Mouse (Mus musculus) hindbrain, embryonic 12.5 days (tissue): ENCODE results near the gene 4930595M18Rik. TPM values are rescaled to one million over a fixed set of nuclear protein-coding genes. Genes with fewer than 3 reads are reported as not detected.

Experiments
- ATAC-seq: fragments of 200-750 bp; cut with Nextera tagmentation; 2 replicates; pipeline ENCODE4 v1.8.0; 2017; ENCODE audit warnings: moderate TSS enrichment; ENCODE audit not compliant: low FRiP score
- H3K27ac ChIP-seq: fragments of 300-500 bp; sonication (generic); 2 replicates; pipeline ENCODE4 v1.5.1; 2016; ENCODE audit warnings: mild to moderate bottlenecking
- H3K27me3 ChIP-seq: fragments of 300-500 bp; sonication (generic); 2 replicates; pipeline ENCODE4 v1.6.1; 2016; ENCODE audit warnings: mild to moderate bottlenecking
- H3K36me3 ChIP-seq: fragments of 300-500 bp; sonication (generic); 2 replicates; pipeline ENCODE4 v1.6.1; 2016; ENCODE audit warnings: mild to moderate bottlenecking
- H3K4me1 ChIP-seq: fragments of 300-500 bp; sonication (generic); 2 replicates; pipeline ENCODE4 v1.6.1; 2016
- H3K4me2 ChIP-seq: fragments of 300-500 bp; sonication (generic); replicated peaks from 2 replicates; pipeline ENCODE4 v1.6.1; 2016; ENCODE audit warnings: mild to moderate bottlenecking
- H3K4me3 ChIP-seq: fragments of 300-500 bp; sonication (generic); 2 replicates; pipeline ENCODE4 v1.5.1; 2016; ENCODE audit warnings: mild to moderate bottlenecking
- H3K9ac ChIP-seq: fragments of 300-500 bp; sonication (generic); 2 replicates; pipeline ENCODE4 v1.6.1; 2016; ENCODE audit warnings: mild to moderate bottlenecking, moderate library complexity
- H3K9me3 ChIP-seq: fragments of 300-500 bp; sonication (generic); replicated peaks from 2 replicates; pipeline ENCODE4 v1.6.1; 2016; ENCODE audit warnings: mild to moderate bottlenecking
- WGBS: fragments of 180-500 bp; shearing (Covaris S2); methylation state at CpG from one replicate; pipeline ENCODE4 v1.1.7; 2016; 5-methylcytosine and 5-hydroxymethylcytosine counted together
- polyA plus RNA-seq: library from polyadenylated mRNA; unstranded; fragments of >200 nt; fragmentation: Nextera tagmentation; extraction: Ambion mirVana; gene quantifications from 2 replicates; pipeline ENCODE4 v1.2.1, GENCODE M21; 2016

The 4930595M18Rik gene
- polyA plus RNA-seq = not detected in 2 replicates

DNA sequence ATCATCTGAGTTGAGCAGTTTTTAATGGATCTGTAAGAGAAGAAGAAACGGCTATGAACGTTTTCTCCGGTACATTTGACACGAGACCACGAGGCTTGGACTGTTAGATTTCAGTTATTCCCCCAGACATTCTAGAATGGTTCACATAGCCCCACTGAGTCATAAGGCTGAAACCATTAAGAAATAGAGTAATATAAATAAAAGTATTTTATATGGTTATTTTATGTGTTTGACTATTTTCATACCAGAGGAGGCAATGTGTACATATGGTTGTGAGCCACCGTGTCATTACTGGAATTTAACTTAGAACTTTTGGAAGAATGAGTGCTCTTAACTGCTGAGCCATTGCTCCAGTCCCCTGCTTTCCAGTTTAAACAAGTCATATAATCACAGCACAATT, at the start of gene 4930595M18Rik:
Gene 4930595M18Rik (minus strand): TSS at position 101 of the 400 bp plus-strand sequence.
- Histone ChIP-seq H3K27ac (no peak within 1 kb of the TSS), H3K4me2 (no peak within 1 kb of the TSS), H3K9ac (no peak within 1 kb of the TSS), H3K4me3 (no peak within 1 kb of the TSS), H3K9me3 (no peaks in the 10 kb centered on the region), H3K4me1 (no peaks in the 10 kb centered on the region), H3K36me3 (no peaks in the 10 kb centered on the region), H3K27me3 (no peaks in the 10 kb centered on the region)
- ATAC-seq = no peak
- 88% methylated on average over 6 of the region's 6 CpGs for WGBS

DNA sequence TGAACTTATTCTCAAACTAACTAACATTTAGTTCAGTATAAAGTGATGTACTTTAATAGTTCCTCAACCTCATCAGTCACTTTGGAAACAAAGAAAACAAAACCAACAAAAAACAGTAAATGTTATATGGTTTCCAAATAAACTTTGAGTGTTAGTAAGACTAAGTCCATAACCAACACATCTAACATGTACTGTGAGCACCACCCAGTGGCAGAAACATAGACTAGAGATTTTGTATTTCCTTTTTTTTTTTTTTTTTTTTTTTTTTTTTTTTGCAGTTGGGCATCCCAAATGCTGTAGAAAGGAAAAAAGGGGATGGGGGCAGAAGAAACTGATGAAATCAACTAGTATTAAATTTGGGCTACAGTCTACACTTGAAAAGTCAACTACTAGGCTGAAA, 14.6 kb upstream of the 4930595M18Rik start:
- no peaks in the 10 kb centered on the region for H3K4me1 ChIP-seq
- no peaks in the 10 kb centered on the region for H3K9me3 ChIP-seq
- no peak for ATAC-seq
- no peaks in the 10 kb centered on the region for H3K36me3 ChIP-seq
- no peak overlapping the region for H3K4me2 ChIP-seq
- no peaks in the 10 kb centered on the region for H3K27me3 ChIP-seq
- no peak overlapping the region for H3K9ac ChIP-seq
- no peak overlapping the region for H3K27ac ChIP-seq
- H3K4me3 ChIP-seq = no peak overlapping the region
